Mouse (Mus musculus) MEL (cell line): Measurements from ENCODE around the gene AU040320. TPM values are rescaled to one million over a fixed set of nuclear protein-coding genes. Genes with fewer than 3 reads are reported as not detected.

ENCODE experiments used
- DNase-seq: peaks from one replicate; pipeline ENCODE4 v3.0.0; 2011; ENCODE audit warnings: low read depth, low spot score
- H3K27ac ChIP-seq: 2 replicates; pipeline ENCODE4 v1.5.1; 2012; ENCODE audit warnings: low read depth, mild to moderate bottlenecking, control low read depth, low read length, moderate library complexity; ENCODE audit not compliant: control insufficient read depth
- H3K27me3 ChIP-seq, 2 experiments: fragments of 150-350 bp in 1 of 2; sonication (generic) in 1 of 2; 2 replicates each; pipeline ENCODE4 v1.6.1; 2012; ENCODE audit warnings: low read length in 2 of 2, mild to moderate bottlenecking in 2 of 2, improper control_type of control experiment in 1 of 2, moderate library complexity in 1 of 2; ENCODE audit not compliant: insufficient read depth in 2 of 2, control insufficient read depth in 1 of 2
- H3K36me3 ChIP-seq, 2 experiments: 2 replicates each; pipeline ENCODE4 v1.6.1; 2012 to 2014; ENCODE audit warnings: low read length in 2 of 2, improper control_type of control experiment in 1 of 2, inconsistent platforms in 1 of 2, mild to moderate bottlenecking in 1 of 2; ENCODE audit not compliant: insufficient read depth in 2 of 2, control insufficient read depth in 1 of 2
- H3K4me1 ChIP-seq, 2 experiments: fragments of 150-350 bp in 1 of 2; sonication (generic) in 1 of 2; 2 replicates each; pipeline ENCODE4 v1.6.1; 2012; ENCODE audit warnings: low read length in 2 of 2, improper control_type of control experiment in 1 of 2, mild to moderate bottlenecking in 1 of 2; ENCODE audit not compliant: insufficient read depth in 2 of 2, control insufficient read depth in 1 of 2
- H3K4me3 ChIP-seq, 2 experiments: fragments of 150-350 bp in 1 of 2; sonication (generic) in 1 of 2; 2 replicates each; pipeline ENCODE4 v1.5.1; 2012; ENCODE audit warnings: low read depth in 2 of 2, low read length in 2 of 2, mild to moderate bottlenecking in 2 of 2, moderate library complexity in 2 of 2, control low read depth in 1 of 2, improper control_type of control experiment in 1 of 2; ENCODE audit not compliant: control insufficient read depth in 1 of 2, insufficient read depth in 1 of 2
- H3K79me2 ChIP-seq: 2 replicates; pipeline ENCODE4 v1.6.1; 2012; ENCODE audit warnings: mild to moderate bottlenecking, low read length, moderate library complexity; ENCODE audit not compliant: control insufficient read depth, poor library complexity, insufficient read depth
- H3K9ac ChIP-seq: 2 replicates; pipeline ENCODE4 v1.6.1; 2012; ENCODE audit warnings: low read depth, mild to moderate bottlenecking, control low read depth, low read length, moderate library complexity; ENCODE audit not compliant: control insufficient read depth, poor library complexity, severe bottlenecking
- H3K9me3 ChIP-seq: fragments of 150-350 bp; sonication (generic); replicated peaks from 2 replicates; pipeline ENCODE4 v1.6.1; 2012; ENCODE audit warnings: mild to moderate bottlenecking, low read length, improper control_type of control experiment, moderate library complexity; ENCODE audit not compliant: insufficient read depth
- CHD1 ChIP-seq: IDR thresholded peaks from 2 replicates; pipeline ENCODE4 v1.6.1; 2012; ENCODE audit warnings: low read depth, mild to moderate bottlenecking, inconsistent platforms, low read length, improper control_type of control experiment
- E2F4 ChIP-seq: IDR thresholded peaks from 2 replicates; pipeline ENCODE4 v1.6.1; 2011; ENCODE audit warnings: low read depth, low read length, improper control_type of control experiment, borderline replicate concordance
- ELF1 ChIP-seq: IDR thresholded peaks from 2 replicates; pipeline ENCODE4 v1.6.1; 2014; ENCODE audit warnings: low read depth, mild to moderate bottlenecking, inconsistent platforms, low read length, improper control_type of control experiment, moderate library complexity
- HCFC1 ChIP-seq: IDR thresholded peaks from 2 replicates; pipeline ENCODE4 v1.6.1; 2012; ENCODE audit warnings: low read depth, mild to moderate bottlenecking, inconsistent platforms, low read length, improper control_type of control experiment, moderate library complexity
- KAT2A ChIP-seq: conservative IDR thresholded peaks from 2 replicates; pipeline ENCODE4 v1.6.1; 2012; ENCODE audit warnings: low read depth, low read length, improper control_type of control experiment, inconsistent platforms
- MAFK ChIP-seq: IDR thresholded peaks from 2 replicates; pipeline ENCODE4 v1.6.1; 2011; ENCODE audit warnings: low read depth, mild to moderate bottlenecking, low read length, improper control_type of control experiment, borderline replicate concordance
- MYB ChIP-seq: IDR thresholded peaks from 2 replicates; pipeline ENCODE4 v1.6.1; 2011; ENCODE audit warnings: mild to moderate bottlenecking, low read depth, low read length, improper control_type of control experiment
- MYC ChIP-seq: IDR thresholded peaks from 2 replicates; pipeline ENCODE4 v1.6.1; 2011; ENCODE audit warnings: low read depth, mild to moderate bottlenecking, low read length, improper control_type of control experiment, moderate library complexity
- NELFE ChIP-seq: IDR thresholded peaks from 2 replicates; pipeline ENCODE4 v1.6.1; 2011; ENCODE audit warnings: low read depth, low read length, improper control_type of control experiment
- POLR2A ChIP-seq, 2 experiments: IDR thresholded peaks; 2 replicates each; pipeline ENCODE4 v1.6.1; 2011 to 2012; ENCODE audit warnings: low read length in 2 of 2, mild to moderate bottlenecking in 2 of 2, control low read depth in 1 of 2, improper control_type of control experiment in 1 of 2, low read depth in 1 of 2, moderate library complexity in 1 of 2; ENCODE audit not compliant: control insufficient read depth in 1 of 2, insufficient read depth in 1 of 2, poor library complexity in 1 of 2
- SIN3A ChIP-seq: IDR thresholded peaks from 2 replicates; pipeline ENCODE4 v1.6.1; 2012; ENCODE audit warnings: low read length, improper control_type of control experiment, inconsistent platforms
- SMC3 ChIP-seq: IDR thresholded peaks from 2 replicates; pipeline ENCODE4 v1.6.1; 2011; ENCODE audit warnings: low read depth, low read length, improper control_type of control experiment
- TBP ChIP-seq: IDR thresholded peaks from 2 replicates; pipeline ENCODE4 v1.8.0; 2011; ENCODE audit warnings: low read depth, low read length, improper control_type of control experiment
- TCF12 ChIP-seq: IDR thresholded peaks from 2 replicates; pipeline ENCODE4 v1.6.1; 2014; ENCODE audit warnings: low read depth, mild to moderate bottlenecking, inconsistent platforms, low read length, improper control_type of control experiment, moderate library complexity
- UBTF ChIP-seq: IDR thresholded peaks from 2 replicates; pipeline ENCODE4 v1.6.1; 2012; ENCODE audit warnings: low read depth, mild to moderate bottlenecking, inconsistent platforms, low read length, improper control_type of control experiment, moderate library complexity, borderline replicate concordance; ENCODE audit not compliant: insufficient read depth
- USF2 ChIP-seq, 2 experiments: IDR thresholded peaks; 2 replicates each; pipeline ENCODE4 v1.6.1; 2011 to 2012; ENCODE audit warnings: improper control_type of control experiment in 2 of 2, low read length in 2 of 2, borderline replicate concordance in 1 of 2, inconsistent platforms in 1 of 2, low read depth in 1 of 2, mild to moderate bottlenecking in 1 of 2; ENCODE audit not compliant: insufficient read depth in 1 of 2
- ZKSCAN1 ChIP-seq: IDR thresholded peaks from 2 replicates; pipeline ENCODE4 v1.6.1; 2012; ENCODE audit warnings: low read depth, mild to moderate bottlenecking, inconsistent platforms, low read length, improper control_type of control experiment, moderate library complexity
- ZMIZ1 ChIP-seq: IDR thresholded peaks from 2 replicates; pipeline ENCODE4 v1.6.1; 2012; ENCODE audit warnings: low read depth, mild to moderate bottlenecking, inconsistent platforms, low read length, improper control_type of control experiment, moderate library complexity
- ZNF384 ChIP-seq: IDR thresholded peaks from 2 replicates; pipeline ENCODE4 v1.6.1; 2012; ENCODE audit warnings: low read depth, mild to moderate bottlenecking, inconsistent platforms, low read length, improper control_type of control experiment
- polyA plus RNA-seq, 2 experiments: library from polyadenylated mRNA; stranded (reverse) in 1 of 2; unstranded in 1 of 2; fragments of >175 nt in 1 of 2; fragments of >200 nt in 1 of 2; gene quantifications; 2 replicates each; pipeline versions ENCODE4 v1.2.1 to v1.2.4; 2012; ENCODE audit warnings: low replicate concordance in 2 of 2, low read depth in 1 of 2; ENCODE audit not compliant: insufficient read length in 2 of 2, insufficient read depth in 1 of 2, missing spikeins in 1 of 2
- total RNA-seq: library from RNA; depleted of rRNA; stranded (reverse); fragments of 300-350 nt; gene quantifications from 2 replicates; pipeline ENCODE4 v1.2.3, GENCODE M21; 2012

AU040320 gene
- total and polyA plus RNA-seq, 3 experiments, result 10.2 to 17.1 TPM; not detected in 1

- no peaks in the 10 kb centered on the region for H3K4me1 ChIP-seq
- no peaks in the 10 kb centered on the region for H3K79me2 ChIP-seq
- no peaks in the 10 kb centered on the region for H3K36me3 ChIP-seq
- DNase-seq, result no peak
- no peaks in the 10 kb centered on the region for H3K9me3 ChIP-seq
- H3K27ac ChIP-seq, result no peak overlapping the region
- no peak overlapping the region for H3K4me3 ChIP-seq
- no peak overlapping the region for H3K9ac ChIP-seq
- no peaks in the 10 kb centered on the region for H3K27me3 ChIP-seq
- TF ChIP-seq MYB, result no peak
- TF ChIP-seq ZMIZ1, result no peak
- TF ChIP-seq MYC, result no peak
- TF ChIP-seq E2F4, result no peak
- TF ChIP-seq HCFC1, result no peak
- no peak for TF ChIP-seq ZKSCAN1
- TF ChIP-seq NELFE, result no peak
- TF ChIP-seq MAFK, result no peak
- no peak for TF ChIP-seq SMC3
- no peak for TF ChIP-seq ELF1
- TF ChIP-seq UBTF, result no peak
- no peak for TF ChIP-seq POLR2A (IDR thresholded peaks at IDR 0.05; ENCODE audit: control insufficient read depth in 1 of 2, insufficient read depth in 1 of 2, low read depth in 1 of 2, low read length in 2 of 2, poor library complexity in 1 of 2)
- TF ChIP-seq TBP, result no peak
- no peak for TF ChIP-seq KAT2A
These were observed 29.2 kb downstream of the AU040320 start for GRCm38 (mm10) chr4:126782512-126782911.

- DNase-seq, result no peak
- no peaks in the 10 kb centered on the region for H3K36me3 ChIP-seq
- H3K9ac ChIP-seq, result no peak overlapping the region
- no peak for TF ChIP-seq POLR2A (IDR thresholded peaks at IDR 0.05; ENCODE audit: control insufficient read depth in 1 of 2, insufficient read depth in 1 of 2, low read depth in 1 of 2, low read length in 2 of 2, poor library complexity in 1 of 2)
- TF ChIP-seq TCF12, result no peak
- TF ChIP-seq E2F4, result no peak
- TF ChIP-seq CHD1, result no peak
- TF ChIP-seq USF2 (IDR thresholded peaks at IDR 0.05; ENCODE audit: borderline replicate concordance in 1 of 2, insufficient read depth in 1 of 2, low read depth in 1 of 2, low read length in 2 of 2), result no peak
- no peak for TF ChIP-seq SIN3A
- TF ChIP-seq ZNF384, result no peak
- TF ChIP-seq MAFK, result no peak
- no peak overlapping the region for H3K4me3 ChIP-seq
- H3K4me1 ChIP-seq, result no peaks in the 10 kb centered on the region
- no peaks in the 10 kb centered on the region for H3K27me3 ChIP-seq
- H3K9me3 ChIP-seq, result no peaks in the 10 kb centered on the region
- H3K27ac ChIP-seq, result no peak overlapping the region
- H3K79me2 ChIP-seq, result no peaks in the 10 kb centered on the region
These were observed 29.7 kb downstream of the AU040320 start for GRCm38 (mm10) chr4:126782996-126783395.
